Mouse (Mus musculus) brain, embryonic 14.5 days (tissue): Measurements from ENCODE around the gene Yars.

Experiments
- CTCF ChIP-seq: fragments of 200-500 bp; IDR thresholded peaks from 2 replicates; pipeline ENCODE4 v1.5.1; 2012; ENCODE audit warnings: inconsistent platforms, mild to moderate bottlenecking, moderate library complexity, borderline replicate concordance; ENCODE audit not compliant: insufficient read depth, insufficient read length; ENCODE audit errors: extremely low read depth
- POLR2A ChIP-seq: fragments of 200-500 bp; IDR thresholded peaks from 2 replicates; pipeline ENCODE4 v1.6.1; 2012; ENCODE audit warnings: mild to moderate bottlenecking, inconsistent platforms, borderline replicate concordance; ENCODE audit not compliant: poor library complexity, insufficient read depth, insufficient read length, severe bottlenecking; ENCODE audit errors: extremely low read depth

DNA sequence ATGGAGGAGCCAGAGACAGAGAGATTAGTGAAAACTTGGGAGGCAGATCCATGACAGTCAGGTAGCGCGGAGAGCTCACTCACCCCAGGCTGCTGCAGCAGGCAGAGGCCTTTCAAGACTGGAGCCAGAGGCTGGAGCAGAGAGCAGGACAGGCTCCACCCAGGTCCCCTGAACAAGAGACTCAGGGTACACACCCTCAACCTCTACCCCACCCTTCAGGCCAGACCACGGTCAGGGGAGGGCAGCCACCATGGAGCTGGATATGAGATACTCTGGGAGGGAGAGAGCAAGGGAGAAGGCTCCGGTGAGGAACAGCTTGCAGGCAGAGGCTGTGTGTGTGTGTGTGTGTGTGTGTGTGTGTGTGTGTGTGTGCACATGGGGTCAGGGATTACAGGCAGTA lies 76.6 kb downstream of the Yars start:
- TF ChIP-seq CTCF (no peak), POLR2A (no peak)
